Mouse (Mus musculus) B cell, adult 2 months (primary cell): ENCODE measurements around the gene Spc25.

Source experiments
- DNase-seq, 2 experiments: peaks; one replicate each; pipeline ENCODE4 v3.0.0; 2022

Gene Spc25

GRCm38 (mm10) chr2:69179721-69180120 is 26.3 kb downstream of the Spc25 start:
- no peak for DNase-seq

- DNase-seq, result no peak
Observed at GRCm38 (mm10) chr2:69175296-69175695, 30.7 kb downstream of the Spc25 start.

DNA sequence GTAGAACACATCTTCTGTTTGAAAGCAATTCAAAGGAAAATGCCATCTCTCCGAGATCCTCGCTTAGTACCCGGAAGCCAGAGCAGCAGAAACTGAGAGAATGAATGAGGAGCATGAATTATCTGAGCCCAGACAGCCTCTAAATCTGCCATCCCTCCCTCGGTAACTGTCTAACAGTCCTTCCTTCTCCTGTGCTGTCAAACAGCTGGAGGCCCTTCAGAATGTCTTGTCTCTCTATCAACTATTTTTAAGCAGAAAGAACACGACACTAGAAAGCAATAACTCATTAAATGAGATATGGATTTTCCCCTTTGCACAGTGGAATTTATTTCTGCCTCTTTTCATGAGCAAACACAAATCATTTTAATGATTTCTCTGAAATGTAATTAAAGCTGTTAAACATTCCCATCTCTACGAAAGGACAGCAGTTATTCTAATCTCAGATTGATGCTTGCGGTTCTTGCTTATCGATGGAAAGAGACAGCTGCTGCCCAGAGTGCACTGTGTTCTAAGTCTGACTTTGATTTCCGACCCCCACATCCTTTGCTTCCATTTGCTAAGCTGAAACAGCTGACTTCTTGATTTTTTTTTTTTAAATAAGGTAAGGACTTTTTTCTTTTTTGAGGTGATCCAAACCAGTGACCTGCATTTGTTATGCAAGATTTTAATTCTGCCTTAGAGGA is 35.5 kb downstream of the Spc25 start:
- DNase-seq, result no peak

DNA sequence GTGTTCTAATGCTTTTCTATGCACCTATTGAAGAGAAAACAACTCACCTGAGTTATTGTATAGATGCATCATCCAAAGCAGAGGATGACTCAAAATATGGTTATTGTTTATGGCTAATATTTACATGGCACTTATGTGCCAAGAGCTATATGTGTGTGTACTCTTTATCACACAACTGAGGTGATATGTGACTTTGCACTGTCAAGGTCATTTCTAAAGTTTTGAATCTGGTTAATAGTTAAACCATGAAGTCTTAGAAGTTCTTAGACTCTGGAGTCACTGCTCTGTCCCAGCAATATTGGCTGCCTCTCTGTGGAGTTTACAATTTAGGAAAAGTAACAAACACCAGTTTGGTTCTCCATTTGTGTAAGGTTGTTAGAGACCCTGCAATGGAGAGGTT is 47.1 kb downstream of the Spc25 start:
- DNase-seq, result no peak

DNA sequence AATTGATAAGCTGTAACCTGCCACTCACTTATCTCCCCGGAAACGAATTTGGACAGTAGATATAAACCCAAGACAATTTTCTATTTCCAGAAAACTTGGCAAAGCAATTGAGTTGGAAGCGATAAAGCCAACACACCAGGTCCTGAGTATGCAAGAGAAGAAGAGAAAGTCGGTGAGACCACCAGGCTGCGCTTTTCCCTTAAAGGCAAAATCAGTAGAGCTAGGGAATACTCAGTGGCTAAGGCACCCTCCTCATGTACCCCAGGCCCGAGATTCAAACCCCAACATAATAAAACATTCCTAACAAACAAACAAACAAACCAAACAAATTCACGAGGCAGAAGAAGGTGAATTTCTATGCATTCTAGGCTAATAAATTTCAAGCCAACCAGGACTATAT is 49.7 kb downstream of the Spc25 start:
- no peak for DNase-seq

DNA sequence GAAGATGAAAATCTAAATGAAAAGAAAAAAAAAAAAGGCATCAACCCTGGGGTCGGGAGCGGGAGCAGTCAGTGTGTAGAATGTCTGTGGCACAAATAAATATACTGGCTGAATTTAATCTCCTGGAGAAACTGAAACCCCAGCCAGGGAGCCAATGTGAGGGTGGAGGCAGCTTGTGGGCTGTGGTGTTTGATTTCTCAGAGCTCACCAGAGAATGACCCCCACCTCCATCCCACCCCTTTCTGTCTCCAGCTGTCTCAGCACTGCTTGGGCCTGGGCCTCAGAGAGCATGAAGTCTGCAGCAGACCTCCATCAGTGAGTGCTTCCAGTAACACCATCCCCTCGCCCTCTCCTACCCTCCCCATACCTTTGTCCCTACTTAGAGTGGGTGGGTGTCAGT is 50.1 kb downstream of the Spc25 start:
- DNase-seq, result no peak

- no peak for DNase-seq
Observed at GRCm38 (mm10) chr2:69150841-69151240, 55.2 kb downstream of the Spc25 start.

DNA sequence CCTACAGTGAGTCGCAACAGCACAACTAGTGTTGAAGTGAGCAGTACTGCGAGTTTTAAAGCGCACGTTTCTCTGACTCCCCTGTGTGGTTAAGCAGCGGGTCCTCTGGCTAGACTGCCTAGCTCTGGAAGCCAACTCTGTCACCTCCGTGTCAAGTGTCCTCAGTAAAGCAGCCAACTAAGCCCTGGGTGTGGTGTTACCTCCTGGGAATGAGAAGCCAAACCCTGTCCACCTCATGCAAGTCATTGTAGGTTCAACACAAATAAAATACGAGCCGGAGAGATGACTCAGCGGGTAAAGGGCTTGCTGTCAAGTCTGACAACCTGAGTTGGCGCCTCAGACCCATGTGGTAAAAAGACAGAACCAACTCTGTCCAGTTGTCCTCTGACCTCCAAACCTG is 56.8 kb downstream of the Spc25 start:
- DNase-seq, result no peak

DNA sequence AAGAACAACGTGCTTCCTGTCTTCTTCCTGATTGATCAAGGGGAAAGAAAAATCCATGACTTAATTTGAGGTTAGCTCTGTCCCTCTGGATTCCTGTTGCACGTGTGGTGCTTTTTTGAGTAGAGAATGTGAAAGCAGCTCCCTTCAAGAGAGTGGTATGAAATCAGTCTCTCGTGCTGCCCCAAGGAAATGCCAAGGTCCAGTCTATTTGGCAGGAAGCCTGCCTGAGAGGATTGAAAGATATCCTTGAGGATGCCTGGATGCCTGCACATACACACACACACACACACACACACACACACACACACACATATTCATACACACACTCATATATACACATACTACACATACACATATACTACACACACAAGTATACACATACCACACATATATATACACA is 57.3 kb downstream of the Spc25 start:
- DNase-seq, result no peak
